Mouse (Mus musculus) megakaryocyte, embryonic 14.5 days (primary cell): ENCODE data around the gene Klhl9.

Experiments used
- FLI1 ChIP-seq: IDR thresholded peaks from 2 replicates; pipeline ENCODE4 v1.6.1; 2012; ENCODE audit warnings: low read length, inconsistent platforms, mixed read lengths
- GATA1 ChIP-seq: IDR thresholded peaks from 3 replicates; pipeline ENCODE4 v1.6.1; 2012; ENCODE audit warnings: mixed read lengths, low read length, inconsistent platforms, borderline replicate concordance

GRCm38 (mm10) chr4:88741426-88741825 is 19.2 kb upstream of the Klhl9 start:
- TF ChIP-seq GATA1 = no peak
- TF ChIP-seq FLI1 = no peak
